Mouse (Mus musculus): Measurements from ENCODE around the gene Fam84b.
"Not testable (repeated sequence)": the region's sequence is repeated elsewhere in the genome, so short reads cannot be mapped to it uniquely, and the experiment has no call there.

The Fam84b gene

GRCm38 (mm10) chr15:60853231-60853999, at the start of gene Fam84b:
TSS of gene Fam84b (minus strand) at chr15:60853778.
- peak; percentile 24 for DNase-seq (ENCODE audit: low spot score)

GRCm38 (mm10) chr15:60898187-60898965, 44.8 kb upstream of the Fam84b start:
- no peak for DNase-seq (ENCODE audit: low spot score)

DNA sequence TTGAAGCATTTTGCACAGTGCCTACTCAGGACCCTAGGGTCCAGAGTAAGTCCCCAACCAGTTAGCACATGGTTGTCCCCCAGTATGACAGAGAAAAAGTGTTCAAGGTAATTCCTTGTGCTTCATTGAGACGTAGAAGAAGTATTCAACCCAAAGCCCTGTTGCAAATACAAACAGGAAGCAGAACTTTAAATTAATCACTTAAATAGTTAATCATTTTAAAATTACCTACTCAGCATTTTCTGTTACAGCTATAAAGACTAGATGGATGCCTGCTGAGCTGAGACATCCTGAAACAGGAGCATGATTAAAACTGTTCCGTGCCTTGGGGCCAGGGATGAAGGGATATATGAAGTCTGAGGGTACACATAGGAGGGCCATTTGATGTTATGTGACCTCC, 42.5 kb upstream of the Fam84b start:
- no peak for DNase-seq (ENCODE audit: low spot score)

DNA sequence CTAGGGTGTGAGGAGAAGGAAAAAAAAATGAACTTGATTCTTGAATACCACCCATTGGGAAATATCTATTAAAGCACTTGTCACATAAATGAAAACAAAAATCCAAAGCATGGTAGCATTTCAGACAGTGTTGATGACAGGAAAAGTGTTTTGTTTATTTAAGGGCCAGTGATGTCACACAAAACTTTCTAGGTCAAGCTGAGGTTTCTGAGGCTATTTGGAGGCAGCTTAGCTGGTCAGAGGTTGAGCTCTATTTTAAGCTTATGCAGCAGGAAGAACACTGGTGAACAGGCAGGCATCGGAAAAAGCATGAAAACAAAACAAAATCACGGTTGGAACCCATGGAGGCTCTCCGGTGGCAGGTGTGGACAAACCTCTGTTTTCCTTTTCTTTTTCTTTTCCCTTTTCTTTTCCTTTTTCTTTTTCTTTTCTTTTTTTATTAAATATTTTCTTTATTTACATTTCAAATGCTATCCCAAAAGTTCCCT, 39.4 kb upstream of the Fam84b start:
- DNase-seq (ENCODE audit: low spot score): no peak

DNA sequence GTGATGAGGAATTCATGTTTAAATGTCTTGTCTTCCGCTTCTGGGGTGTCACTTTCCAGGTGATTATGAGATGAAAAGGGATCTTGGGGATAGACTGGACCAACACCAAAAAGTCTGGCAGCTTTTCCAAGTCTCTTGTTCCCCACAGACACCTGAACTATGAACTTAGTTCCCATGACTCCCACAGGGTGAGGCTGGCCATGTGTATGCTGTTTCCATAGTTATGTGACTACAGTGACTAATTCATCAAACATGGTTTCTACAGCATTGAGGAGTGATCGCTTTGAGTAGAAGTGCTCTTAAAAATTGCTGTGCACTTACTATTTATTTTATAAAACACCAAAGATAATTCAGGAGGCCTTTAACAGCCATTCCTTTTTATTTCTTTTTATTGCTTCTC, 35.1 kb upstream of the Fam84b start:
- DNase-seq (ENCODE audit: low spot score): no peak

DNA sequence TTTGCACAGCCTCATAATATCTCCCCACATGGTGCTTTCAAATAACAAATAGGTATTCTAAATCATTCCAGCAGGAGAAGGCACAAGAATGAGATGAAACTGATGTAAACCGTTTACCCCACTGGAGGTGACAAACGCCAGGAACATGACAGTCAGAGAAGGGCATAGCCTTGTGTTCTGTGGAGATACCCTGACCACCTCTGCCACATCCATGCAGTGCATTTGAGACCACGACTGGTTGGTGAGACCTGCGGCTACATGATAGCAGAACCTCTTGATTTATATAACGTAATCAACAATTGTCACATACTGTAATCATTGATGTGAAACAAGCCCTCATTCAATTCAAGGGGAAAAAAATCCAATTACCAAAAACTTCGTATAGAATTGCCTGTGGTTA, 22.1 kb upstream of the Fam84b start:
- DNase-seq (ENCODE audit: low spot score): no peak

DNA sequence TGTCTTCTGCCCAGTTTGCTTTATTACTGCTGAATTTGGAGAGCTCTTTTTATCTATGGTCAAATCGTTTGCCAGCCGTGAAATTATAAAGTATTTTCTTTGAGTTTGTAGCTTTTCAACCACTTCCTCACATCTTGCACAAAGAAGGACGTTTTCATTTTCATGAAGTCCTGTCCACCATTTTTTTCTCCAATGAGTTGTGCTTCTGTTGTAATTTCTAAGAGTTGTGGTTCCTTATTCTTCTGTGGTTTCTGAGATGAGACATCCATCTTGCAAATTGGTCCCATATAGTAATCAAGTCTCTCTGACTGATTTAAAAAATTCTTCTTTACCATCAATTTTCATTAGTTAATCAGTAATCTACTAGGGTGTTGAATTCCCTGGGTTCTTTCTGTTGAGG, 8.8 kb upstream of the Fam84b start:
- DNase-seq (ENCODE audit: low spot score): no peak

- DNase-seq (ENCODE audit: low spot score): no peak
Observed at GRCm38 (mm10) chr15:60855112-60855511, 1.5 kb upstream of the Fam84b start.

- no peak for DNase-seq (ENCODE audit: low spot score)
Observed at GRCm38 (mm10) chr15:60854151-60854550, 573 bp upstream of the Fam84b start.

GRCm38 (mm10) chr15:60848630-60849029, 4.9 kb downstream of the Fam84b start:
- DNase-seq (ENCODE audit: low spot score): no peak

DNA sequence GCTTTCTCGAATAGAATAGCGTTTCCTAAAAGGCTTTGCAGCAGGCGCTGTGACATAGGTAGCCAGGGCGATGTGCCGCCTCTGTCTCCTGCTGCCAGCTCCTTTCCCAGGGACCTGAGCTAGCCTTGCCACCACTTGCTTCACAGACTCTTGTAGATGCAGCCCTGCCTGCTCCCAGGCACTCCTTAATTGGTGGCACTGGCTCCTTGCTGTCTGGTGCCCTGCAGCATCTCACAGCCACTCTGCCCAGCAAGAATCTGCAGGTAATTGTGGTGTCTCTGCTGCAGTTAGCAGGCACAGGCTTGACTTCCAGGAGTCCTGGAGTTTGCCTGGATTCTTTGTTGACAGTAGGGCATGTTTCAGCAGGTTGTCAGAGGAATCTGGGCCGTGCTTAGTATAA, 7.3 kb downstream of the Fam84b start:
- DNase-seq (ENCODE audit: low spot score): no peak

- no peak for DNase-seq (ENCODE audit: low spot score)
Observed at GRCm38 (mm10) chr15:60845886-60846285, 7.7 kb downstream of the Fam84b start.

GRCm38 (mm10) chr15:60841785-60842184, 11.8 kb downstream of the Fam84b start:
- no peak for DNase-seq (ENCODE audit: low spot score)

GRCm38 (mm10) chr15:60841312-60841711, 12.3 kb downstream of the Fam84b start:
- DNase-seq (ENCODE audit: low spot score): not testable (repeated sequence)

DNA sequence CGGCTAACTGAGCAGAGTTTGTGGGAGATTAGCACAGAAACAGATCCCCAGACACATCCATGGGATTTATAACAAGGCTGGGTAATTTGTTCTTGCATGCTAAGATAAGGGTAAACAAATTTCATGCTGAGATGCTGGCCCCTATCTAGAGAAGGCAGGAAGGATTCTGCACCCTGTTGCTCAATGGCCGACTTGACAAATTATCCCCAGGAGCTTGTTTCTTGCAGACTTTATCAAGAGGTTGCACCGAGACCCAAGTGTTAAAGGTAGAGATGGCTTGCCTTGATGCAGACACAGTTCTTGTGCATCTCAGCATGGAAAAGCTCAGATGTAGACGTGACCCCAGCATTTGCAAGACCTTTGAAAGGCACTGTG, 13.3 kb downstream of the Fam84b start:
- DNase-seq (ENCODE audit: low spot score): no peak

DNA sequence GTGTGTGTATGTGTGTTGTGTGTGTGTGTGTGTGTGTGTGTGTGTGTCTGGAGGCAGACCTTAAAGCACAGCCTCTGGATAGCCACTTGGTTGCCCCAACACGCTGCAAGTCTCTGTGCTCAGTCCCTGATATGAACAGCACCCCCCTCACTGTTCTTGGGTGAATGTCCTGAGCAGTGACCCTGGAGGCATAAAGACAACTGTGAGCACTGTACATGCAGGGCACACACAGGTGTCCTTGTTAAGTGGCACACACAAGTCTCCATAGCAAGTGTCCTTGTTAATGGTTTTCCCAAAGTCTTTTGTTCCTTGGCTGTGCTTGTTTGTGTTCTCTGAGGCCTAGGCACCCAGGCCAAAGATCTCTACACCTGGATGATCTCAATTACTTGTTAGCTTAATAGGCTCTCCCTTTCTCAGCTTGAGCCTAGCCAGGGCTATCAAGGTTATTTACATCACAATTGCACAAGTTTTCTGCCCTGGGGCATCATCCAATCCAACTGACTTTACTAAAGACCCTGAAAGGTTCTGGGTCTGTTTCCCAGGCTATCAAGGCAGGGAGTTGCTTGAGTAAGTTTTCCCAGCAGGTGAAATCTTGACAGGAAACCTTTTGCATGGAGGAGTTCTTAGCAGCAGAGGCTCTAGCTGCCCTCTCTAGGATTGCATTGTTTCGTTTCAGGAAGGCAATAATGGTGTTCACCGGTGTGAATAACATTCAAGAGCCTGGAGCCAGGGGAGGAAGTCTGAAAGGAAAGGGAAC, 13.9 kb downstream of the Fam84b start:
- DNase-seq (ENCODE audit: low spot score): no peak

GRCm38 (mm10) chr15:60838135-60838534, 15.4 kb downstream of the Fam84b start:
- no peak for DNase-seq (ENCODE audit: low spot score)

- DNase-seq (ENCODE audit: low spot score): no peak
Observed at GRCm38 (mm10) chr15:60837719-60838118, 15.9 kb downstream of the Fam84b start.

GRCm38 (mm10) chr15:60836321-60836720, 17.3 kb downstream of the Fam84b start:
- DNase-seq (ENCODE audit: low spot score): no peak

- DNase-seq (ENCODE audit: low spot score): no peak
Observed at GRCm38 (mm10) chr15:60834598-60835571, 18.7 kb downstream of the Fam84b start.

DNA sequence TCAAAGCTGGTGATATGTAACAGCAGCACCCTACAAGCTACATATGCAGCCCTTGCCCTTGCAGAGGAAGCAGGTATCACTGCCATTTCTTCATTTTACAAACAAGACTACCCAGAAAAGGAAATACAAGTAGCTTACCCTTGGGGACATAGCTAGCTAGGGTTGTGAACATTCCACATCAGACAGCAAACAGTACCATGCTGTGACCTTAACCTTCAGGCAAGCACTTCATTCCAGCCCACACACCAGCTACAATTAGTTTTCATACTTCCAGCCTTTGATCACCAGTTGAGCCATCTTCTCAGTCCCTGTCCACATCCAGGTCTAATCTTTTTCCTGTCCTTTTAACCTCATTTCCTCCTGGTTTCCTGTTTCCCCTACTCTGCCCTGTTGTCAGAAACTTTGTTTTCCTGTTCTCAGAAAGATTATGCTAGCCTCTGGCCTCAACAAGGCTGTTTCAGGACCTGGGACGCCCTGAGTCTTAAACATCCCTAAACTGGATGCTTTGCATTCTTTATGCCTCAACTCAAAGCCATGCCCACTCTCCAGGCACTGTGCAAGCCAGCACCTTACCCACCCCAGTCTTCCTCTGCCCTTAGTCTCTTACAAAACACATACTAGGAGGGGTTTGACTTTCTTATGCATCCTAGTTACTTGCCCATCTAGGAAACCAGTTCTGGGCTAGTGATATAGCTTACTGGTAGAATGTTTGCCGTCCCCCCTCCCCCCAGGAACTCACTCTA, 19.9 kb downstream of the Fam84b start:
- DNase-seq (ENCODE audit: low spot score): no peak

Data from ovary, postnatal 14 days (tissue).